Mouse (Mus musculus) liver, embryonic 15.5 days (tissue): ENCODE results near the gene Lrmda. TPM values are rescaled to one million over a fixed set of nuclear protein-coding genes. Genes with fewer than 3 reads are reported as not detected.

Experiments used
- ATAC-seq: fragments of 200-750 bp; cut with Nextera tagmentation; 2 replicates; pipeline ENCODE4 v1.8.0; 2017; ENCODE audit warnings: moderate number of reproducible peaks, mild to moderate bottlenecking, moderate library complexity; ENCODE audit not compliant: insufficient read depth
- H3K27ac ChIP-seq: fragments of 300-500 bp; sonication (generic); replicated peaks from 2 replicates; pipeline ENCODE4 v1.5.1; 2015; ENCODE audit warnings: mild to moderate bottlenecking, inconsistent platforms
- H3K27me3 ChIP-seq: fragments of 300-500 bp; sonication (generic); 2 replicates; pipeline ENCODE4 v1.6.1; 2015; ENCODE audit warnings: mild to moderate bottlenecking, inconsistent platforms
- H3K36me3 ChIP-seq: fragments of 300-500 bp; sonication (generic); replicated peaks from 2 replicates; pipeline ENCODE4 v1.6.1; 2015; ENCODE audit warnings: moderate library complexity, mild to moderate bottlenecking, inconsistent platforms
- H3K4me1 ChIP-seq: fragments of 300-500 bp; sonication (generic); replicated peaks from 2 replicates; pipeline ENCODE4 v1.6.1; 2015; ENCODE audit warnings: inconsistent platforms
- H3K4me2 ChIP-seq: fragments of 300-500 bp; sonication (generic); 2 replicates; pipeline ENCODE4 v1.6.1; 2015; ENCODE audit warnings: moderate library complexity, mild to moderate bottlenecking, inconsistent platforms
- H3K4me3 ChIP-seq: fragments of 300-500 bp; sonication (generic); replicated peaks from 2 replicates; pipeline ENCODE4 v1.5.1; 2015; ENCODE audit warnings: mild to moderate bottlenecking, inconsistent platforms
- H3K9ac ChIP-seq: fragments of 300-500 bp; sonication (generic); 2 replicates; pipeline ENCODE4 v1.6.1; 2015; ENCODE audit warnings: moderate library complexity, mild to moderate bottlenecking, inconsistent platforms
- H3K9me3 ChIP-seq: fragments of 300-500 bp; sonication (generic); replicated peaks from 2 replicates; pipeline ENCODE4 v1.6.1; 2016; ENCODE audit warnings: inconsistent platforms
- WGBS: fragments of 180-500 bp; shearing (Covaris S2); methylation state at CpG from one replicate; pipeline ENCODE4 v1.1.7; 2015; ENCODE audit warnings: mixed read lengths; ENCODE audit not compliant: insufficient replicate concordance; 5-methylcytosine and 5-hydroxymethylcytosine counted together
- polyA plus RNA-seq: library from polyadenylated mRNA; unstranded; fragments of >200 nt; fragmentation: Nextera tagmentation; extraction: Ambion mirVana; gene quantifications from 2 replicates; pipeline ENCODE4 v1.2.1, GENCODE M21; 2015

Gene Lrmda
- polyA plus RNA-seq, 1 experiment from 2014 or later: 0.13 TPM

DNA sequence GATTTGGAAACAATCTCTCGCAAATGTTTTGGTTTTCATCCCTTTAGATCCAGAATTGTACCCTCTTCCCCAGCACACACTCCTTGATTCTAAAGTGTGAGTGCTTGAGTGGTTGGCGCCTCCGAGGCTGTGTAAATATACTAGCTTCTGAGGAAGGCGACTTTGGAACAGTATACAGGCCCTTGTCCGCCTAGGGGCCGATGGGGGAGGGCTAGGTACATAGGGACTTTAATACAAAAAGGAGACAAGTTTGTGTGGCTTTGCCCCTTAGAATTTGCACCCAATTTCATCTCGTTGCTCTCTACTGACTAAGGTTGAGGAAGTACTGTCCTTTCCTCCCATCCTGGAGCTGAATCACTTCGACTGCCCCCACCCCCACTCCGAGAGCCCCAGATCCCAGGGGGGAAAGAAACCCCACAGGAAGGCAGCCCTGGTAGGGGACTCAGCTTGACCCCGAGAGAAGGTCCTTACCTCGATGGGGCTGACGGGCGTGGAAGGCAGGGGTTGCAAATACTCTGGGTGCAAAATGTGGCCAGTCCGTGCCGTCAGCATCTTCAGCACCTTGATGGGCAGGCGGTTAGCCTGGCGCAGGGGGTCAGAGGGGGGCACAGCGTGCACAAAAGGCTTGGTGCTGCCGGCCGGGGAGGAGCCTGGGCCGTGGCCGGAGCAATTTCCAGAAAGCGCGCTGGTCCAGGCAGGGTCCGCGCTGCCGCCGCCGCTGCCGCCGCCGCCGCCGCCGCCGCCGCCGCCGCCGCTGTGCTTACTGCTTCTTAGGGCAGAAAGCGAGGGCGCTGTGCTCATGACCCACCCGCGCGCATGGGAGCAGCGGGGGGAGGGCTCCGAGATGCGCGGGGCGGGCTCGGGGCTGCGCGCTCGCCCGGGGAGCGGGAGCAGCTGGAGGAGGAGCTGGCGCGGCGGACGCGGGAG, 32.5 kb upstream of the Lrmda start:
- WGBS: under 1% methylated on average over 61 of the region's 61 CpGs
- H3K9me3 ChIP-seq: no peaks in the 10 kb centered on the region
- no peaks in the 10 kb centered on the region for H3K36me3 ChIP-seq
- H3K27me3 ChIP-seq: peaks cover 98% of the 10 kb centered on the region
- H3K27ac ChIP-seq: peak overlapping the region; percentile 51; the same call in 1 of the 2 replicates
- no peak overlapping the region for H3K9ac ChIP-seq
- peak overlapping the region; percentile 50 for H3K4me3 ChIP-seq
- no peak for ATAC-seq
- H3K4me2 ChIP-seq: peak overlapping the region; percentile 66
- peaks cover 28% of the 10 kb centered on the region for H3K4me1 ChIP-seq

DNA sequence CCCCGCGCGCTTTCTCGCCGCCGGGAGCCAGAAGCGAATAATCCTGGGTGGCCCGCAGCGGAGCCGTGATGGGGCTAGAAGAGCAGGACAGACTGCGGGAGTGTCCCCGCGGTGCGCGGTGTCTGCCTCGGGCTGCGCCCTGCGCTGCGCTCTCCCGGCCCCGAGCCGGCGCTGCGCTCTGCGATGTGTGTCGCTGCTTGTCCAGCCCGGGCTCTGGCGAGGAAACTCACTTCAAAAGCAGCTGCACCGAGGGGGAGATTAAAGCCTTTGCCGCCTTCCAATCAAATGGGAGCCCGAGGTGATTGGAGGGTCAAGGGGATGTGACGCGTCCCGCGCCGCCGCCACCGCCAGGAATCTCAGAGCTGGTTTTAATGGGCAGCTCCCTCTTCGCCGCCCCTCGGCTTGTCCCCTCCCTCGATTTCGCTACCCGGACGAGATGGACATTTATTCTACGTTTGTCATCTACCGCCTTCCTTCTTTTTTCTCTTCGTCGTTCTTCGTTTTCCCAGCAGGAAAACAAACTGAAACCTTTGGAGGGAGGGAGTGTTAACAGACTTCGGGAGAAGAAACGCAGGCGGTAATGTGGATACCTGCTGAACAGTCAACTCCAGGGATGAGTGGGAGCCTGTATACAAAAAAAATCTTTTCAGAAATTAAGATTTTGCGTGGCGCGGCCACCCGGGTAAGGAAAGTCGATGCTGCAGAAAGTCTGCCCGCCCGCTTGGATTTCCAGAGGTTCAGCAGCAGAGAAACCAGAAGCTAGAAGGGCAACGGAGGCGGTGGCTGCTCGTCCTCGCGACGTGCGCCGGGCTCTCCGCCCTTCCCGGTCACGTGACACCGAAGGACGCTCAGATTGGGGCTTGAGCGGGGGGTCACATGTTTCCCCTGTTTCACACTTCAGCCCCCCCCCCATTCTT, 31.6 kb upstream of the Lrmda start:
- peaks cover 28% of the 10 kb centered on the region for H3K4me1 ChIP-seq
- under 1% methylated on average over 74 of the region's 74 CpGs for WGBS
- peak overlapping the region; percentile 51; the same call in 1 of the 2 replicates for H3K27ac ChIP-seq
- no peaks in the 10 kb centered on the region for H3K9me3 ChIP-seq
- peak; percentile 38 for ATAC-seq
- H3K36me3 ChIP-seq: no peaks in the 10 kb centered on the region
- H3K4me3 ChIP-seq: peak overlapping the region; percentile 50
- H3K4me2 ChIP-seq: peak overlapping the region; percentile 66
- peaks cover 98% of the 10 kb centered on the region for H3K27me3 ChIP-seq
- no peak overlapping the region for H3K9ac ChIP-seq

DNA sequence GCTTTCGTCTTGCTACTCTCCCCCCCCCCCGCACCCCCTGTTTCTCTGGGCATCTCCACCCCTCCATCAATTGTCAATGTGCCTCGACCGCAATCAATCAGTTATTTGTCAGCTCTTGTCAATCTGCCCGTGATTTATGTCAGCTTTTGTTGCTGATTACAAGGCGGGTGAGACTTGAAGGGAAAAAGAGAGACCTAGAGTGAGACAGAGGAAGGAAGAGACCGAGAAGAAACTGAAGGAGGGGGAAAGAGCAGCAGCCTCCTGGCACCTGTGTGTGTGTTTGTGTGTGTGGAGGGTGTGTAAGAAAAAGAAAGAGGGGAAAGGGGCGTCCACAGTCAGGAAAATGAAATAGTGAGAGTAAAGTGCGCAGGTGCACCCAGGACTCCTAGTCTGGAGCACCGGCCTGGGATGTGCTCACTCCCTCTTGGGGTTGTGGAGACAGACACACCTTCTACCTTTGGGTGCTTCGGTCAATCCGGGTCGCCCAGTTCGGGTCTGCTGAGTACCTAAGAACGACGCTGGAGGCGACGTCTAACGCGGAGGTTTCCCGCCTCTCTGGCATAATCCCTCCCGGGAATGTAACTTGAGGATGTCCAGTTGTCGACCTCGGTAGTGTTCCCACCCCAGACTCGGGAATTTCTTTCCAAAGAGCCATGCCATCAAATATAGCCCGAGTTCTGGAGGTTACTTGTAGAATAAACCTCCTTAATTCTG, 30.8 kb upstream of the Lrmda start:
- Histone ChIP-seq H3K9ac (no peak overlapping the region), H3K27ac (no peak overlapping the region), H3K36me3 (no peaks in the 10 kb centered on the region)

DNA sequence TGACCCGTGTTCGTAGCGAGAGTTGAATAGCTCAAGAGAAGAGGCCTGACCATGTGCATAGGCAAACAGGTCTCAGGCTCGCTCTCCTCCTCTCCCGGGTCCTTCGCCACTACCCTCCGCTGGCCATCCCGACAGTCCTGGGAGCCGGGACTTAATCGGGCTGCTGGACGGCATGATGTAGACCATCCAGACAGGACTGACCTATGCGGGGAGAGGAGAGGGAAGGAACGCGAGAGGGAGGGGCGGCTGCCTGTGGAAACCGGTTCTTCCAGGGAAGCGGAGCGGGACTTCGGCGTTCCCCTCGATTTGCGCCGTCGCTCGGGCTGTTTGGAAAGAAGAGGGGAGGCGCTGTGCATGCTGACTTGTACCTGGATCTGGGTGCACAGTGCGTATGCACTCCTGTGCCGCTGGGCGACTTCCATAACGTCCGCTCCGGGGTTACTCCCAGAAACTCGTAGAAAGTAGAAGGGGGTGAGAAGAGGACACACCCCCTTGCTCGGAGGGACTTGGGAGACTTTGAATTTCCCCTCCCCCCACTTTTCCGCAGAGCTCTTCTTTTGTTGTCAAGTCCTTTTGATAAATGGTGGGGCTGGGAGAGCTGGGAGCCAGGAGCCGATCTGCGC, 30.1 kb upstream of the Lrmda start, which contains the start of gene Zfp503:
Zfp503 (minus strand) TSS at position 311 of the 623 bp plus-strand sequence.
- Histone ChIP-seq H3K4me3 (peak within 1 kb of the TSS; percentile 50), H3K36me3 (no peaks in the 10 kb centered on the region), H3K27me3 (peaks cover 100% of the 10 kb centered on the region), H3K4me1 (peaks cover 39% of the 10 kb centered on the region), H3K4me2 (peak within 1 kb of the TSS; percentile 66), H3K9me3 (no peaks in the 10 kb centered on the region), H3K27ac (no peak within 1 kb of the TSS), H3K9ac (no peak within 1 kb of the TSS)
- under 1% methylated on average over 37 of the region's 37 CpGs for WGBS
- ATAC-seq: no peak

More for the DNA sequence above, 30.8 kb upstream of the Lrmda start:
- H3K4me3 ChIP-seq: peak overlapping the region; percentile 50
- WGBS: 1% methylated on average over 26 of the region's 26 CpGs
- no peak for ATAC-seq
- peaks cover 33% of the 10 kb centered on the region for H3K4me1 ChIP-seq
- H3K4me2 ChIP-seq: peak overlapping the region; percentile 66
- peaks cover 98% of the 10 kb centered on the region for H3K27me3 ChIP-seq
- no peaks in the 10 kb centered on the region for H3K9me3 ChIP-seq

DNA sequence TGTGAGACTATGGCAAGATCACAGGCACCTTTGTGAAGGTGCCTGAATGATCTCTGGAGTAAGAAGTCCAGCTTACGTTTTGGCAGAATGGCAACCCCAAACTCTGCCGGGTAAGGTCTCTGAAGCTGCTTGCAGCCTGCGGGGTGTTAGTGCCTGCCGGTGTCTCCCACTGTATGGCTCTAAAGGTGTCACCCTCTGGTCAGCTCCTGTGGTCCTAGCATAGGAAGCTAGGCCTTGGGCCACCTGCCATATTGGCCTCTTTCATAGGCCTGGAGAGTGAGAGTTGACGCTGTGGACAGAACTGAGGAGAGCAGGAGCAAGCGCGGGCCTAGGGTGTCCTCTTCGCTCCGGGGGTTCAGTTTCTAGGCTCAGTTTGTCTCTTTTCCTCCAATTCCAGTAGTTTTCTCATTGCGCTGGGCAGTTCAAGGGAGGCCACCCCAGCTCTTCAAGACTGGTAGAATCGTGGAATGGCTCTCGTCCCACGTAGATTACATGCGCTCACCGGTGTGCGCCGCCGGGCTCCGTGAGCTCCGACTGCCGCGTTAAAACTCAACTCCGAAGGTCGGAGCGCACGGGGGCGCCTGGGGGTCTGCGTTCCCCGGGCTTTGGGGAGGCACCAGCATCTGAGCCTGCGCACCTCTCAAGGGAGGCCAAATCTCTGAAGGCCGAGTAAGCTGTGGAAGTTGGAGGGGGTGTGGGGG, 29.0 kb upstream of the Lrmda start:
- Histone ChIP-seq H3K4me2 (peak overlapping the region; percentile 18), H3K36me3 (no peaks in the 10 kb centered on the region), H3K27ac (no peak overlapping the region), H3K4me1 (peaks cover 42% of the 10 kb centered on the region), H3K9me3 (no peaks in the 10 kb centered on the region), H3K27me3 (peaks cover 100% of the 10 kb centered on the region), H3K9ac (no peak overlapping the region), H3K4me3 (no peak overlapping the region; the same call in 1 of the 2 replicates)
- WGBS: 6% methylated on average over 31 of the region's 31 CpGs
- no peak for ATAC-seq

DNA sequence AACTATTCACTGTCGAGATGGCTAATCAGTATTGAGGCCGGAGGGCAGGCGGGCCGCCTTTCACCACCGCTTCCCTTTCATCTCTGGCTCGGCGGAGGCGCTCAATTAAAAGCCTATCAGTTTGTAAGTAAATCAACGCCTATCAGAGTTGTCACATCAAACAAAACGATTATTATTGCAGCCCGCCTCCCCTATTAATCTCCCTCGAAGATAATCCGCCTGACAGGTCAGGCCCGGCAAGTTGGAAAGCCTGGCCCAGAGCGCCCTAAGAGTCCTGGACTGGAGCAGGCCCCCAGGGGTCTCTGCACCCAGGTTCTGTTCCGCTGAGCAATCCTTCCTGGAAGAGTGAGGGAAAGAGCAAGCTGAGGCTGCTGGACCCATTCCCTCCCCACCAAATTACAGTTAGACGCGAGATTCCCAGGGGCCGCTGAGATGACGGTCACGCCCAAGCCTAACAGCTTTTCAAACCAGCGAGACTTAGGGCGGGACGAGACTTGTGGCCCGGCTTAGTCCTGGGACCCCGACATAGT, 28.2 kb upstream of the Lrmda start:
- no peak for ATAC-seq
- no peaks in the 10 kb centered on the region for H3K36me3 ChIP-seq
- H3K4me3 ChIP-seq: no peak overlapping the region
- 6% methylated on average over 26 of the region's 26 CpGs for WGBS
- H3K4me2 ChIP-seq: peak overlapping the region; percentile 15; the same call in 1 of the 2 replicates
- no peak overlapping the region for H3K27ac ChIP-seq
- H3K9me3 ChIP-seq: no peaks in the 10 kb centered on the region
- peaks cover 36% of the 10 kb centered on the region for H3K4me1 ChIP-seq
- peaks cover 100% of the 10 kb centered on the region for H3K27me3 ChIP-seq
- no peak overlapping the region for H3K9ac ChIP-seq

DNA sequence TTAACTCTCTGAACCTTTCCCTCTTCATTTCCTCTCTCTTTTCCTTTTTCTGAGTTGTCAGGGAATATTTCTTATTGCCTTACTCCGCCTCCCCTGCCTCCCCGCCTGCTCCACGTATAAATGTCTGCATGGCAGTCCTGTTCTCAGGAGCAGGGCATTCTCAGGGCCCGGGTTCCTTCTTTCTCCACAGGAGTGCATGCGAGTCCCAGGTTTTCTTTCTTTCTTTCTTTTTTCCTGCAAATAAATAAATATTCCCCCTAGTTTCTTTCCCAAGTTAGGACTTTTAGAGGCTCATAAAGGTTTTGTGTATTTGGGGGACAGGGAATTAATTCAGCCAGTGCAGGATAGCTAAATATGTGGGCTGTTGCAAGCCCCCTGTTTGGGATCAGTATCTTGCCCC, 27.7 kb upstream of the Lrmda start:
- H3K27me3 ChIP-seq: peaks cover 100% of the 10 kb centered on the region
- no peak for ATAC-seq
- no peak overlapping the region for H3K4me3 ChIP-seq
- H3K36me3 ChIP-seq: no peaks in the 10 kb centered on the region
- H3K9ac ChIP-seq: no peak overlapping the region
- 35% methylated on average over 5 of the region's 5 CpGs for WGBS
- H3K4me1 ChIP-seq: peaks cover 35% of the 10 kb centered on the region
- H3K9me3 ChIP-seq: no peaks in the 10 kb centered on the region
- no peak overlapping the region for H3K27ac ChIP-seq
- H3K4me2 ChIP-seq: no peak overlapping the region

DNA sequence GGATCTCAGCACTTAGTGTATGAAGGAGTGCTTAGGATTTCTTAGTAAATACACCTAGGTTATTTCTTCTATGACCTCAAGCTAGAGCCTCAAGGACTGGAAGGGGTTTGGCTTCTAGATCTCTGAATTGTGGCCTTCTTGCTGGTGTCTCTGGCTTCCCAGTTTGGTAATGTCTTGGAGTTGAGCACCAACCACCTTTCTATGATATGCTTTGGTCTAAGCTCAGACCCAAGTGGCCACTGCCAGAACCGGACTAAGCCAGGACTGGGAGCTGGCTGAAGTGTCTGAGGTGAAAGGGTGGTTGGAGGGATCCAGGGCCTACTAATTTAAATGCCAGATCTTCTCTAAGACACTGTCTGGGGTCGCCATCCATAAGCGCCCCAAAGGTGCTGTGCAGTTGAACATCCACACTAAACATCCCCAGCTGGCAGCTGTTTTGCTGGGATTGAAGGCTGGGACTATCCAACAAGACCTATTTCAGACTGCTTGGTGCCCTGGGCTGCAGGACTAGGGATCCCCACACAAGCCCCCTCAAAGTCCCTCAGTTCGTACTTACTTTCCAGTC, 27.1 kb upstream of the Lrmda start:
- Histone ChIP-seq H3K27ac (no peak overlapping the region), H3K27me3 (peaks cover 98% of the 10 kb centered on the region), H3K9me3 (no peaks in the 10 kb centered on the region), H3K9ac (no peak overlapping the region), H3K36me3 (no peaks in the 10 kb centered on the region), H3K4me1 (peaks cover 29% of the 10 kb centered on the region), H3K4me2 (no peak overlapping the region), H3K4me3 (no peak overlapping the region)
- ATAC-seq: no peak
- 61% methylated on average over 4 of the region's 4 CpGs for whole genome bisulfite sequencing

DNA sequence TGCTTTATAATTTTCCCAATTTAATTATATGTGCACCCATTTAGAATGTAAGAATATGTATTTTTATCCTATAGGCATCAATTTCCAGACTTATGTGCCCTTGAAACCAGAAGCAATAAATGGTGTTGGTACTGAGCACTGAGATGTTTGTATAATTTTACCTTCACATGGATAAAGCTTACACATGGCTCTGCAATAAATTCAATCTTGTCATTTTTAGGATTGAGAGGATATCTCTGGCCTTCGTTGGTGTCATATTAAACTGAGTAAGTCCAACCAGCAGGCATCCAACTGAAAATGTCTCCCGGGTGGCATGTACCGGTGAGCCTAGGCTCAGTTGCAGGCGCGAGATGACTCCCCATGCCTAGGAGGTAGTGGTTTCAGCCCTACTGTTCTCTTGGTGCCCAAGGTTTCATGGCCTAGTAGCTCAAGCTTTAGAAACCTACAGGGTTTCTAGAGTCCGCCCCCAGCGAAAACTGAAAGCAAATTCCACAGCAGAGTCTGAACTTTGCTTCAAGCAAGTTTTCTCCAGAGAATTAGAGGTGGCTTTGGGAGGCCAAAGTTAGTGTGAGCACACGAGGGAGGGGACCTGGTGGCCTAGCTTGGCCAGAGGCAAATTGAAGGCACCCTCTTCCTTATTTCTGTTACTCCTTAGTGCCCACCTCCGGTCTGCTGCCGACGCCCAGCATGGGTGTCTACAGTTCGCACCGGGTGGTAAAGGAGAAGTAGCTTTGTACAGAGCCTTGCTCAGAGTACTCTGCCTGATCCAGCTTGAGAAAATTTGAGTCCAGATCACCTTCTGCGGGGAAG, 26.1 kb upstream of the Lrmda start:
- H3K27me3 ChIP-seq: peaks cover 90% of the 10 kb centered on the region

More for the DNA sequence above, 26.1 kb upstream of the Lrmda start:
- H3K4me3 ChIP-seq: peak overlapping the region; percentile 54
- no peaks in the 10 kb centered on the region for H3K9me3 ChIP-seq
- H3K9ac ChIP-seq: no peak overlapping the region
- 13% methylated on average over 14 of the region's 14 CpGs for WGBS
- ATAC-seq: no peak
- H3K36me3 ChIP-seq: no peaks in the 10 kb centered on the region
- no peak overlapping the region for H3K27ac ChIP-seq
- H3K4me1 ChIP-seq: peaks cover 25% of the 10 kb centered on the region
- H3K4me2 ChIP-seq: peak overlapping the region; percentile 75
